Mouse (Mus musculus) heart, embryonic 11.5 days (tissue): ENCODE measurements at regions not wholly inside any gene's neighbourhood (a gene's known extent, or its start where the extent isn't known, plus 50 kb on each side); places are given as distances from the start of the nearest gene placed in this dataset.

Experiments used
- ATAC-seq: fragments of 200-750 bp; cut with Nextera tagmentation; replicated peaks from 2 replicates; pipeline ENCODE4 v1.8.0; 2017; ENCODE audit warnings: moderate library complexity; ENCODE audit not compliant: insufficient number of reproducible peaks, low FRiP score, low TSS enrichment
- H3K27ac ChIP-seq: fragments of 300-500 bp; sonication (generic); 2 replicates; pipeline ENCODE4 v1.5.1; 2014; ENCODE audit warnings: mild to moderate bottlenecking, low read depth, low read length
- H3K27me3 ChIP-seq: fragments of 300-500 bp; sonication (generic); 2 replicates; pipeline ENCODE4 v1.6.1; 2014; ENCODE audit warnings: mild to moderate bottlenecking, low read length, mixed read lengths; ENCODE audit not compliant: control insufficient read depth, insufficient read depth
- H3K36me3 ChIP-seq: fragments of 300-500 bp; sonication (generic); 2 replicates; pipeline ENCODE4 v1.6.1; 2014; ENCODE audit warnings: mild to moderate bottlenecking, low read length, moderate library complexity, mixed read lengths; ENCODE audit not compliant: control insufficient read depth, insufficient read depth
- H3K4me1 ChIP-seq: fragments of 300-500 bp; sonication (generic); 2 replicates; pipeline ENCODE4 v1.6.1; 2014; ENCODE audit warnings: low read length; ENCODE audit not compliant: control insufficient read depth, insufficient read depth
- H3K4me2 ChIP-seq: fragments of 300-500 bp; sonication (generic); 2 replicates; pipeline ENCODE4 v1.6.1; 2014; ENCODE audit warnings: mild to moderate bottlenecking, moderate library complexity
- H3K4me3 ChIP-seq: fragments of 300-500 bp; sonication (generic); 2 replicates; pipeline ENCODE4 v1.5.1; 2014; ENCODE audit warnings: low read depth, low read length
- H3K9ac ChIP-seq: fragments of 300-500 bp; sonication (generic); 2 replicates; pipeline ENCODE4 v1.6.1; 2014; ENCODE audit warnings: mild to moderate bottlenecking, low read depth, low read length, moderate library complexity
- H3K9me3 ChIP-seq: fragments of 300-500 bp; sonication (generic); replicated peaks from 2 replicates; pipeline ENCODE4 v1.6.1; 2016; ENCODE audit warnings: low read length; ENCODE audit not compliant: control insufficient read depth
- WGBS: fragments of 180-500 bp; shearing (Covaris S2); extraction: QIAGEN DNeasy Blood & Tissue Kit; methylation state at CpG from one replicate; pipeline ENCODE4 v1.1.7; 2014; ENCODE audit not compliant: insufficient replicate concordance; 5-methylcytosine and 5-hydroxymethylcytosine counted together

- H3K27ac ChIP-seq = no peak overlapping the region
- no peak overlapping the region for H3K4me3 ChIP-seq
- H3K4me1 ChIP-seq = peaks cover 19% of the 10 kb centered on the region
- H3K9ac ChIP-seq = no peak overlapping the region
- H3K9me3 ChIP-seq = no peaks in the 10 kb centered on the region
- ATAC-seq = no peak
- no peaks in the 10 kb centered on the region for H3K36me3 ChIP-seq
- WGBS = 83% methylated on average over 7 of the region's 7 CpGs
- no peaks in the 10 kb centered on the region for H3K27me3 ChIP-seq
- no peak overlapping the region for H3K4me2 ChIP-seq
Observed at GRCm38 (mm10) chr16:95821080-95821479, 119.2 kb downstream of the Ets2 start.

GRCm38 (mm10) chr16:95820606-95821005 is 118.7 kb downstream of the Ets2 start:
- Histone ChIP-seq H3K9me3 (no peaks in the 10 kb centered on the region), H3K4me2 (no peak overlapping the region), H3K36me3 (no peaks in the 10 kb centered on the region), H3K27me3 (no peaks in the 10 kb centered on the region), H3K4me1 (peaks cover 18% of the 10 kb centered on the region), H3K27ac (no peak overlapping the region), H3K4me3 (no peak overlapping the region), H3K9ac (no peak overlapping the region)
- WGBS = 68% methylated on average over 8 of the region's 8 CpGs
- no peak for ATAC-seq

GRCm38 (mm10) chr16:95820013-95820412 is 118.1 kb downstream of the Ets2 start:
- Histone ChIP-seq H3K36me3 (no peaks in the 10 kb centered on the region), H3K9ac (no peak overlapping the region), H3K27ac (no peak overlapping the region), H3K4me1 (peaks cover 12% of the 10 kb centered on the region), H3K27me3 (no peaks in the 10 kb centered on the region), H3K9me3 (no peaks in the 10 kb centered on the region), H3K4me3 (no peak overlapping the region), H3K4me2 (no peak overlapping the region)
- 20% methylated on average over 1 of the region's 1 CpGs for WGBS
- 0 out of 2 replicates have a peak, but pooled peaks have one; percentile 29 for ATAC-seq

GRCm38 (mm10) chr16:95815966-95816365 is 114.1 kb downstream of the Ets2 start:
- no peak overlapping the region for H3K4me2 ChIP-seq
- peaks cover 2% of the 10 kb centered on the region; the same call in 1 of the 2 replicates for H3K27me3 ChIP-seq
- no peak overlapping the region for H3K9ac ChIP-seq
- H3K27ac ChIP-seq = no peak overlapping the region
- no peaks in the 10 kb centered on the region for H3K4me1 ChIP-seq
- 89% methylated on average over 13 of the region's 13 CpGs for WGBS
- no peaks in the 10 kb centered on the region for H3K36me3 ChIP-seq
- H3K4me3 ChIP-seq = no peak overlapping the region
- no peaks in the 10 kb centered on the region for H3K9me3 ChIP-seq
- ATAC-seq = no peak

GRCm38 (mm10) chr16:95815206-95815731 is 113.4 kb downstream of the Ets2 start:
- no peaks in the 10 kb centered on the region for H3K9me3 ChIP-seq
- no peak overlapping the region for H3K4me2 ChIP-seq
- H3K27ac ChIP-seq = no peak overlapping the region
- no peak overlapping the region for H3K9ac ChIP-seq
- H3K36me3 ChIP-seq = no peaks in the 10 kb centered on the region
- no peak for ATAC-seq
- peaks cover 2% of the 10 kb centered on the region; the same call in 1 of the 2 replicates for H3K27me3 ChIP-seq
- WGBS = 89% methylated on average over 6 of the region's 6 CpGs
- H3K4me3 ChIP-seq = no peak overlapping the region
- H3K4me1 ChIP-seq = no peaks in the 10 kb centered on the region

DNA sequence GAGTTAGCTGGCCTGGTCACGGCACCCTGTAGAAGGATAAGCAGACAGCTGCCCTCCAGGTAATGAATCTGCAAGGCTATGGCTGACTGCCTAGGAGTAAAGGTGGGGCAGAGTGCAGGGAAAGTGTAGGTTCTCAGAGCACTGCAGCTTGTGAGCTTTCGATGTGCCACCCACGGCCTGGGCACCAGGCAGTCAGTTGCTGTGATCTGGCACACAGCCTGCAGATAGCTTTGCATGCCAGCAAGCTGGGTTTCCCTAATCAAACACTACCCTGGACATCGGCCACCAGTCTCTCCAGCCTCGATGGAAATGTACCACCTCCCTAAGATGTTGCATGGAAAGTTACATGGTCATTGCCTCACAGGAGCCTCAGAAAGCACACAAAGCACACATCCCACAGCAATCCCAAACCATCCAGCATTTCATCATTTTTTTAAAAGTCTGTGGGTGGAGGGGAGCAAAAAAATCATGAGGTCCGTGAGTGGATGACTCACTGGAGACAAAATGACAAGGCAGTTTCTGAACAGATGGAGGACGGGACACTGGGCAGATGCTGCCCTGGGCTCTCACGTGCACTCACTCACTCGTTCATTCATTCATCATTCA is 112.7 kb downstream of the Ets2 start:
- H3K9me3 ChIP-seq = no peaks in the 10 kb centered on the region
- ATAC-seq = no peak
- peaks cover 2% of the 10 kb centered on the region; the same call in 1 of the 2 replicates for H3K27me3 ChIP-seq
- H3K4me3 ChIP-seq = no peak overlapping the region
- no peak overlapping the region for H3K4me2 ChIP-seq
- no peaks in the 10 kb centered on the region for H3K36me3 ChIP-seq
- H3K27ac ChIP-seq = no peak overlapping the region
- H3K9ac ChIP-seq = no peak overlapping the region
- H3K4me1 ChIP-seq = no peaks in the 10 kb centered on the region
- 75% methylated on average over 9 of the region's 9 CpGs for WGBS

- H3K36me3 ChIP-seq = no peaks in the 10 kb centered on the region
- no peak for ATAC-seq
- H3K4me1 ChIP-seq = no peaks in the 10 kb centered on the region
- H3K27me3 ChIP-seq = peaks cover 2% of the 10 kb centered on the region; the same call in 1 of the 2 replicates
- no peak overlapping the region for H3K4me3 ChIP-seq
- H3K9ac ChIP-seq = no peak overlapping the region
- WGBS = 76% methylated on average over 6 of the region's 6 CpGs
- no peaks in the 10 kb centered on the region for H3K9me3 ChIP-seq
- no peak overlapping the region for H3K4me2 ChIP-seq
- no peak overlapping the region for H3K27ac ChIP-seq
Observed at GRCm38 (mm10) chr16:95811092-95811491, 109.2 kb downstream of the Ets2 start.

DNA sequence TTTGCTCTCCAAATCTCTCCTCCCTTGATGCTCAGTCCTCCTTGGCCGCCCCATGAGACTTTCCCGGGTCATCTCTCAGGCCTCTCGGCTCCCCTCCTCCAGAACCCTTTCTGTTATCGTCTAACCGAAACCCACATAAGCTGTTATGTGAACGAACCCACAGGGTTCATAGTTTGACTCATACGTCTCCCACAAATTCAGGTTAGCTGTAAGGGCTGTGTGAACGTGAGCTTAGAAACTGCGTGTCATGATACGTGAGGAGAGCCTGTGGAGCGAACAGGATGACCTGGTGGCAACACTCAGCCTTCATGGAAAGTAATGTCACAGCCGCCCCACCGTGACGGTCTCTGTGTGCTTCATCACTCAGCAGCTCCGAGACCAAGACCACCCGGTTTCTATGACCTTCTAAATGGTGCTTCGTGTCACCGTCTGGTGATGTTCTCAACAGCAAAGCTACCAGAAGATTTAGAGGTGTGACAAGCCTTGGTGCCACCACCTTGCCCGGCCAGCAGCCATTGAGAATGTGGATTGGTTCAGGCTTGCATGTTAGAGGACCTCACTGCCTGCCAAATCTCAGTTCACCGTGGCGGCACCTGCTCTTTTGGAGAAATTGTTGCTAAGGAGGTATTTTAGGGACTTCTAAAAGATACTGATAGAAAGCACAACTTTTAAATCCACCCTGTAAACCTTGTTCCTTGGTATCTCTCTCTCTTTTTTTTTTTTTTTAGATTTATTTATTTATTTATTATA is 107.4 kb downstream of the Ets2 start:
- no peak overlapping the region for H3K4me3 ChIP-seq
- no peak overlapping the region for H3K4me2 ChIP-seq
- H3K36me3 ChIP-seq = no peaks in the 10 kb centered on the region
- no peaks in the 10 kb centered on the region for H3K9me3 ChIP-seq
- WGBS = 84% methylated on average over 21 of the region's 21 CpGs
- peaks cover 2% of the 10 kb centered on the region; the same call in 1 of the 2 replicates for H3K27me3 ChIP-seq
- H3K4me1 ChIP-seq = no peaks in the 10 kb centered on the region
- ATAC-seq = no peak
- no peak overlapping the region for H3K27ac ChIP-seq
- H3K9ac ChIP-seq = no peak overlapping the region
